Mouse (Mus musculus) E14TG2a.4 (cell line): ENCODE measurements around the gene Ccnk.

Experiments
- CTCF ChIP-seq: conservative IDR thresholded peaks from 2 replicates; pipeline ENCODE4 v1.5.1; 2014; ENCODE audit warnings: low read length
- NANOG ChIP-seq: IDR thresholded peaks from 2 replicates; pipeline ENCODE4 v1.6.1; 2014; ENCODE audit warnings: borderline replicate concordance, low read length, mixed read lengths
- POU5F1 ChIP-seq: IDR thresholded peaks from 2 replicates; pipeline ENCODE4 v1.6.1; 2014; ENCODE audit warnings: low read length, borderline replicate concordance

- TF ChIP-seq CTCF = no peak
- TF ChIP-seq NANOG = no peak
- no peak for TF ChIP-seq POU5F1
Observed at GRCm38 (mm10) chr12:108226941-108227340, 47.6 kb downstream of the Ccnk start.
